Comparison of ENCODE assay signal across 19 mouse cellular contexts in the genomic region with DNA sequence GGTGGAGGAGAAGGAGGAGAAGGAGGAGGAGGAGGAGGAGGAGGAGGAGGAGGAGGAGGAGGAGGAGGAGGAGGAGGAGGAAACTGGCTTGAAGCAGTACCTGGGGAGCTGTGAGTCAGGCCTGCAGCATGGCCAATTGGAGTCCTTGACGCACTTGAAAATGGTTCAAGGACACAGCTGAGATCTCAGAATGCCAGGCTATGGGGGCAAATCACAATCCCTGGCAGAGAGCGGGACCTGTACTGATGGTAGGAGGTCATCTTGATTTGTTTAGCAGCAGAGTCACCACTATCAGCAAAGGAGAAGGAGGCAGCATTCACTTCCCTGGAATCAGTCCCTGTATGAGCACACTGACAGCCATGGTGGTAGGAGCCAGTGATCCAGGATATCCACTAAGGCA.
DNase-seq lines count a peak whose midpoint lies in the region.
"Had no signal": no experiment of that assay in that cellular context is flagged by ENCODE, and none has a peak within 500 bp of the region (broad histone marks: within the 10 kb centered on the region; RNA-seq: fewer than 3 reads in every experiment).

No protein-coding gene starts in this region.

- peaks cover 5% of the 10 kb centered on the region for H3K4me1 ChIP-seq in forebrain, embryonic 10.5 days
- H3K4me1 ChIP-seq: embryonic facial prominence, embryonic 12.5 days; forebrain, embryonic 12.5 days had no signal

- 93% methylated on average over 2 of the region's 2 CpGs for WGBS in forebrain, embryonic 10.5 days

- H3K36me3 ChIP-seq in forebrain, embryonic 10.5 days (replicated peaks): no peaks in the 10 kb centered on the region
- H3K36me3 ChIP-seq: embryonic facial prominence, embryonic 10.5 days; embryonic facial prominence, embryonic 12.5 days; forebrain, embryonic 12.5 days; G1E had no signal

- H3K4me3 ChIP-seq in forebrain, embryonic 10.5 days: no peak overlapping the region
- H3K4me3 ChIP-seq: embryonic facial prominence, embryonic 10.5 days; embryonic facial prominence, embryonic 12.5 days; forebrain, embryonic 12.5 days had no signal

- no peaks in the 10 kb centered on the region for H3K27me3 ChIP-seq in forebrain, embryonic 10.5 days (ENCODE audit: poor library complexity, severe bottlenecking)
- H3K27me3 ChIP-seq: CH12.LX; embryonic facial prominence, embryonic 12.5 days; forebrain, embryonic 12.5 days; Patski had no signal

- peak; percentile 64 for DNase-seq in adrenal gland, adult 2 months
- no peak for DNase-seq in adrenal gland, postnatal 25 days
- peak; percentile 45 for DNase-seq in ovary, adult 18-20 months (ENCODE audit: low spot score)
- no peak for DNase-seq in ovary, postnatal 14 days (ENCODE audit: low spot score)
- DNase-seq in adrenal gland, postnatal 10 days: peak; percentile 30
- peak; percentile 30 to 53 for DNase-seq in adrenal gland, postnatal 36 days
- no peak for DNase-seq in B cell, adult 2 months
- DNase-seq in forebrain, embryonic 10.5 days (ENCODE audit: extremely low spot score, low spot score): no peak
- DNase-seq: cerebellum, adult 11-12 months; cerebellum, adult 2 months; cerebellum, adult 9-10 months; cerebellum, postnatal 10 days; cerebellum, postnatal 25 days had no signal

- no peaks in the 10 kb centered on the region for H3K9me3 ChIP-seq in forebrain, embryonic 10.5 days
- H3K9me3 ChIP-seq: embryonic facial prominence, embryonic 10.5 days; embryonic facial prominence, embryonic 12.5 days; forebrain, embryonic 12.5 days had no signal

- H3K27ac ChIP-seq in forebrain, embryonic 10.5 days: no peak overlapping the region
- H3K27ac ChIP-seq: embryonic facial prominence, embryonic 10.5 days; embryonic facial prominence, embryonic 12.5 days; forebrain, embryonic 12.5 days had no signal

Comparison
In these comparisons a context has a peak if more than half of its experiments do, and no peak if none do; other contexts are left out.
1. DNase-seq: peak in adrenal gland, adult 2 months (single experiment), ovary, adult 18-20 months (single experiment), adrenal gland, postnatal 10 days (single experiment) and adrenal gland, postnatal 36 days (2 of 2); none in adrenal gland, postnatal 25 days (single experiment), ovary, postnatal 14 days (single experiment), B cell, adult 2 months (0 of 2) and forebrain, embryonic 10.5 days (single experiment).